Mouse (Mus musculus) gonadal fat pad, adult 2 months (tissue): Measurements from ENCODE around the gene Fmnl2. TPM values are rescaled to one million over a fixed set of nuclear protein-coding genes. Genes with fewer than 3 reads are reported as not detected.

Experiments
- DNase-seq: peaks from one replicate; pipeline ENCODE4 v3.0.0-alpha.2; 2012; ENCODE audit warnings: low read depth
- polyA plus RNA-seq: library from polyadenylated mRNA; depleted of rRNA; stranded (reverse); fragments of >200 nt; gene quantifications from 2 replicates; pipeline ENCODE4 v1.2.3, GENCODE M21; 2012

Fmnl2 gene
- polyA plus RNA-seq, 1 experiment: 3.0 TPM

DNA sequence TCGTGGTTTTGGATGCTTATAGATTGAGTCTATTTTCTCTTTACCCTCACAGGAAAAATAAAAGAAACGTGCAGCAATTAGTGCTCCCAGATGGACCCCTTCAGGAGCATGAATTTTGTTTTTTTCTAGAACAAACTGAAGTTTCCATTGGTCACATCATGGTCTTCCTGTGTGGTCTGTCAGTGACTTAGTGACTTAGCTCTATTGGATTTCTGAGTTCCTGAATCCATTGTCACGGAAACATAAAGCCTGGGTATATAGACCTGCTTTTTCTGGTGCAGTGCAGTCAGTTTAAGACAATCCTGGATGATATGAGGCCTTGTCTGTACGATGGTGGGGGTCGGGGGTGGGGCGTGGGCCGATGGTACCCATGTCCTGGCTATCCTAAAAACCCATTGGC, 7.0 kb downstream of the Fmnl2 start:
- no peak for DNase-seq

DNA sequence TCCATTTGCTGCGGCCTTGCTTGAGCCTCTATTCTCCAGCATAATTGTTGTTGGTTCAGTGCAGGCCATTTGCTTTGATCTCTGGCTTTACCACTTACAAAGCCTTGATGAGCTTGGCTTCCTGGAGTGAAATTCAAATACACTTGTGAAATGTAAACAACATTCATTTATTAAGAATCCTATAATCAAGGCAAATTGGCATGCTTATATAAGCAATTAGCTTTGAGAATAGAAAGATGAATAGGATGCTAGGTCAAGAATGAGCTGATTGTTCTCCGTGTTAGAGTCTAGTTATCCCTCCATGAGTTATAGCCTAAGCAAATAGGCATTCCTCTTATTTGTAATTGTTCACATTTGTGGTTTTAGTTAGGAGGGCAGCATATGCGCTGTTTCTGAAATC, 8.5 kb downstream of the Fmnl2 start:
- no peak for DNase-seq

DNA sequence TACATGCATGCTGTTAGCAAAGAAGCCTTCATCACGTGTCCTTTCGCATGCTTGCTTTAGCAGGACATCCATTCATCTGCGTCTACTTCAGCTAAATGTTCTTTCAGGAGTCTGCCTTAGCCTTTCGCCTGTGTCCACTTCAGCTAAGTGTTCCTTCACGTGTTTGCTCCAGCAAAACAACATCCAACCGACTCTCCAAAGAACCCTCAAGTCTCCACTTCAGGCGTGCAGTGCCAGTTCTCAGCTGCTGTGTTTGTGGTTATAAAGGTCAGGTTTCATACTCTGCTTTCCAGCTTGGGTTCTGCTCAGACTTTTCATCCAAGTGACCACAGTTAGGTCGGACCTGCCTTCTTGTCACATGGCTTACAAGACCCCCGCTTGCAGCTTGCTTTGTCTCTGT, 10.1 kb downstream of the Fmnl2 start:
- no peak for DNase-seq

DNA sequence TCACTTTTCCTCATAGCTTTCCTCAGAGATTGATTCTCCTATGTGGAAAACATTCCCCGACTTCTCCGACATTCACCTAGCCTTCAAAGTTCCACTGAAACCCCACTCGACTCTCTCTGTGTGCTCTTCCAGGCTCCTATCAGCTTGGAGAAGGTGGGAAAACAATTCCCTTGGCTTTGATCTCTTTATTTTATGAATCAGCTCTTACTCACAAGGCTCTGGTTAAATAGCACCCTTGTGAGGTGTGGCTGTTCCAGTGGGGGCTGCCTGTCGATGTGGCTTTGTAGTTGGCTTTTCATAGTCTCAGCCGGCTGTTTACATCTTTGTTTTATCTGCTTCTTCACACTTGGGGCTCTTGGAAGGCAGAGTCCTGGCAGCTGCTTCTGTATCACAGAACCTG, 10.5 kb downstream of the Fmnl2 start:
- DNase-seq: no peak

DNA sequence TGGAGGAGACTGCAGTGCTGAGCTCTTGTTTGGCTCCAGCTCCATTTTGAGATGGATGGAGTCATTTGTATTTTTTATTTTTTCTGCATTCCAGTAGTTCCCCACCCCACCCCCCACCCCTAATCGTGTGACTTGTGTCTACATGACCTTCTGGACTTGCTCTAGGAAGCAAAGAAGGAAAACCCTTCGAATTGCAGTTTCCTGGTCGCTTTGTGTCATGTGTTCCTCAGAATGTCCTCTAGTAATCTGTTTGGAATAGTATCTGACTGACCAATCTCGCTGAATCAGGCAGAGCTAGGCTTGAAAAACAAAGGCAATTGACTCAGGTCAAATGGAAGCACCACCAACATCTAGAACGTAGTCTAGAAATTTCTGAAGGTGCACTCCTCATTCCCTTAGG, 15.0 kb downstream of the Fmnl2 start:
- DNase-seq: no peak

DNA sequence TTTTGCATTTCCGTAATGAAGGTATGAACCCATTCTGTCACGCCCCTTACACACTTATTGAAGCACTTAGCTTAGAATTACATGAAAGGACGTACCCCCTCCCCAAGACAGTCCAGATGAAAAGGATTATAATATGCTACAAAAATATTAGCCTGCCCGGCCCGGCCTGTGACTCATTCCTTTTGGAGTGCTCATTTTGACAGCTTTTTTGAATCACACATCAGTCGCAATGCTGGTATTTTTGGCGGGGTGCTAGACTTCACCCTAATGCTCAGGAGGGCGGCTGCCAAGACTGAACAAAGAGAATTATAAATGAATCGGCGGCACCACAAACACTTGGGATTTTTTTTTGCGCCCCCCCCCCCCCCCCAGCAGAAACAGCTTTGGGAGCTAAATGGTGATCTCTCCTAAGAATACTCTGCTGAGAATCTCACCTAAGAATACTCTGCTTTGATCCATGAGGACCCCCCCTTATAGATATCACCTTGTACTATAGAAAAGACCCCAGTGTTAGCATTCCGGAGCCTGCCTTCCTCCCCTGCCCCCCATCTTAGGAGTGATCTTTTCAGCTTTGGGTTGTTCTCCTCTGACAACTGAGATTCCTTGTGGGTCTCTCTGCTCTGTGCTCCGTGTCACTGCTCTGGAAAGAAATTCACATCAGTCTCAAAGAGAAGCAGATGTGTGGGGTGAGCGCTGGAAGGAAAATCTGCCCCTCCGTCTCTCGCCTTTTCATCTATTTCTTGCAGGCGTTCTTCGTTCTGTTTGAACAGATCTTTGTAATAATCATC, 15.8 kb downstream of the Fmnl2 start:
- no peak for DNase-seq

DNA sequence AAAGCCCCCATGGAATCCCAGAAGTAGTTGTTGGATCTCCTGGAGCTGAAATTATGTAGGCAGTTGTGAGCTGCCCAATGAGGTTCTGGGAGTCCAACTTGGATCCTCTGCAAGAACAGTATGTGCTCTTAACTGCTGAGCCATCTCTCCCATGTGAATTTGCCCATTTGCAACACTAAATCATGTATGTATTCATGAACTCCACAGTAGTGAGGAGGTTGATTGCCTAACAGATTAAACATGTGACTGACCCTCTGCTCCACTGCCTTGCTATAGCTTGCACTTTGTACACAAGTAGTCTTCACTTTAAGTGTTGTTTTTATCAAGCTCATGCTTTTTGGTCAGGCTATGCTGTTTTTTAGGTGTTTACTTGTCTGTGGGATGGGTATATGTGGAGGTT, 17.1 kb downstream of the Fmnl2 start:
- no peak for DNase-seq

DNA sequence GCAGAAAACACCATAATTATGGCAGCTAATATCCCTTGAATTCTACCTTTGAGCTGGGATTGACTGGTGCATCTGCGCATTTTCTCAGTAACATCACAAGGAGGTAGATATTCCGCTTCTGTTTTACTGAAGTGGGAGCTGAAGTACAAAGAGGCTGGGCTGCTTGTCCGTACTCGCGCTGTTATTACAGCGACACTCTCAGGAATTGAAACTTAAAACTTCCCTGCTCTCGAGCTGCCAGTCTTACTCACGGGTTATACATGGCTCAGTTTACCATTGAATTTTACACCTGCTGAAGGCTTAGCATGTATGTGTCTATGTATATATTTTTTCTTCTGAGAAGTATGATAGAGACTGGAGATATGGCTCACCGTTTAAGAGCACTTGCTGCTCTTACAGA, 18.1 kb downstream of the Fmnl2 start:
- no peak for DNase-seq

DNA sequence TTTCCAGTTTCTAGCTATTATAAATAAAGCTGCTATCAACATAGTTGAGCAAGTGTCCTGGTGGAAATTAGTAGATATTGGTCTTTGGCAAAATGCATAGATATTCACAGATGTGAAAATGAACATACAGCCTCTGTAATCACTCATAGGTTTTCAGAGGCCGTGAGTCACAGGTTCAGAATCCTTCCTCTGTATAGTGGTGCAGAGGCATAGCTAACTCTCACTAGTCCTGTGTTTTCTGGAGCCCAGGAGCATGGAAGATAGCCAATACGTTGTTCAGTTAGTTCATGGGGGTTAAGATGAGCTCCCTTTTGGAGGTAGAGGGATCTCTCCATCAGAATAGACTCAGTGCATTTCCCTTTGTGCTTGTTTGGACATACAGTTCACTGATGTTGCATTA, 25.7 kb downstream of the Fmnl2 start:
- no peak for DNase-seq

DNA sequence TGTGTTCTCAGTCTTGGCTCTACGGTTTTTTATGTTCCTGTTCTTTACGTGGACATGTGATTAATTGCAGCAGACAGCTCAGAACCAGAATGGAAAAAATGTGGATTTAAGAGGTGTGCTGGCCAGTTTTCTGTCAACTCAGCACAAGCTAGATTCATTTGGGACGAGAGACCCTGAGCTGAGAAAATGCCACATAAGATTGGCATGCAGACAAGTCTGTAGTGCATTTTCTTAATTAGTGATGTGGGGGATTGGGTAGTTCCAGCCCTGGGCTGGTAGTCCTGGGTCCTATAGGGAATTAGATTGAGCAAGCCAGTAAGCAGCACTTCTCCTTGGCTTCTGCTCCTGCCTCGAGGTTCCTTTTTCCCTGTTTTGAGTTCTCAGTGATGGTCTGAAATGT, 26.4 kb downstream of the Fmnl2 start:
- no peak for DNase-seq

DNA sequence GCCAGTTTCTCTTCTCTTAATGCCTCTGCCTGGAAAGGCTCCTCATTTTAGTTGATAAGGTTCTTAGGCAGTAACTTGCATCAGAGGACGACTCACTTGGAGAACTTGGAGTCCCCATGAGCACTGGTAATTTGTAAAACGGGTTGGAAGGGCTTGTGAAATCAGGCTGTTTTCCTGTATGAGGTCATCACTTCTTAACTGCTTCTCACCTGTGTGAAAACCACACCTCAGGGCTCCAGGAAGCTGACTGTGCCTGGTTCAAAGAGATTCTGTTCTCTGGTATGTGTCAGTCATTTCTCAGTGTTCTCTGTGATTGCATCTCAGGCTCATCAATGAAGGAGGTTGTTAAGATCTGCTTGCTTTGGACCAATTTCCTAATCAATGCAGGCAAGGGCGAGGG, 27.4 kb downstream of the Fmnl2 start:
- DNase-seq: peak; percentile 64

DNA sequence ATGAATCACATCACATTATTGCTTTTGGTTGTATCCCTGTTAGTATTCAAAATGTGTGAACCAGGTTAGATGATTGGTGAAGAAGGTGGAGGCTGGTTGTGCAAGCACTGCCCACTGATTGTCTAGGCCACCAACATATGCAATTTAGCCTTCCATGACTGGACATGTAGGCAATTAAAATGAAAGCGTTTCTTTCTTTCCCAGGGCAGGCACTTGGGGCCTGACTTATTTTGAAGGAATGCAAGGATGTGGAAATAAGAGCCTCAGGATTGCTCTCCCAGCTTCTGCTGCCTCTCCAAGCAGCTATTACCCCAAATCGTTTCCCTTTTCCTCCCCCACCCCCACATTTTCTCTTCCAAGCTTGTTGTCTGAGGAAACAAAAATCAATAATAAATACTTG, 29.6 kb downstream of the Fmnl2 start:
- no peak for DNase-seq

DNA sequence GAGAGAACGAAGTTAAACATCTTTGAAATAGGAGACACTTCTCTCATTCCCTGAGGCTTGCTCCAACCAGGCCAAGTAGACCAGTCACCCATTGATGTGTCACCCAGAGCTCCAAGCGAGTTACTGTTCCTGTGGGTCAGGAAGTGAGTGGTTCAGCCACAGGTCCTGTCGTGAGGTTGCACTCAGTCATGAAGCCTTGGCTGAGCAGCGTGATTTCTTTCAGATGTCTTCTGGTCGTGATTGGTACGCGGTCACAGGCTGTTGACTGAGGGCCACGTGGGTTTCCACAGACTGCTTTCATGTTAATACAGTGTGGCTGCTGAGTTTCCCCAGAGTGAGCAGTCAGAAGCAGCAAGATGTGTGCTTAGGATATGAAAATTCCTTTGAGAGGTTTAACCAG, 33.5 kb downstream of the Fmnl2 start:
- DNase-seq: no peak

DNA sequence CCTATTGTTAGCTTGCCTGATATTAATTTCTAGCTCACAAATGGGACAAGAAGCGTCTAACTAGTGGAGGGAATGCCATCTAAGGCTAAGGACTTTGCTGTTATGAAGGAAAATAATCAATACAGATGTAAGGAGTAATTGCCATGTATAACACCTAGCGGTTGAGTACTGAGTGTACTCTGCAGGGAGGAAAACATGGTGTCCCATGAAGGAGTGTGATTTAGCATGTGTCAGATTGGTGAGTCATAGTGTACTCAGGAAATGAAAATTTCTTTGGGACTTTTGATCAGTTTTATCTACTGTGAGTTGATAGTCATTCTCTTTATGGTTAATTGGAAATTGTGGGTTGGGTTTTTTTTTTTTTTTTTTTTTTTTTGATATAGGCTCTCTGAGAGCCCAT, 34.1 kb downstream of the Fmnl2 start:
- no peak for DNase-seq

DNA sequence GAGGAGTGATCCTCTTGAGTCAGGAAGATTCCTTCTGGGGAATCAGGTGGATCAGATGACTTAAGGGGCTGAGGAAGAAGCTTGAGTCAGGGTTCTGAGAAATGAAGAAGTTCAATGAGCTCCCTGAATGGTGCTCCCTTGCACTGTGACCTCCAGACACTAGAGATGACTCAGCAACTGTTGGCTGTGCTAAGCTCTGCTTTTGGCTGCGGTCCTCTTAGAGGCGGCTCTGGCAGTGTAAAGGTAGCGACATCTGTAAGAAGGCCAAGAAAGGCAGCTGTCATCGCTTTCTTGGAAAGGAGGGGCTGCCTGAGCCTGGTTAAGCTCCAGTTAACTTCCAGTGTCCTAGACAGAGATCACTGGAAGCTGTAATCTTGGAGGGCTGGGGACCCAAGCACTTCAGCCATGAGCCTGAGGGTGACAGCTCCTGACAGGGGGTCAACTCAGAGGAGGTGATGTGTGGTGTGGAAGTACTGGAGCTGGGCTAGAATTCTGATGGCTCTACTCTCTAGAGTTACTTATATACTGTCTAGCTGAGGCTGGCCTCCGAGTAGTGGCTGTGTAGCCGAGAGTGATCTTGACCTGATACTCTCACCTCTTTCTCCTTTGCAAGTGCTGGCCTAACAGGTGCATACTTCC, 37.4 kb downstream of the Fmnl2 start:
- DNase-seq: no peak

DNA sequence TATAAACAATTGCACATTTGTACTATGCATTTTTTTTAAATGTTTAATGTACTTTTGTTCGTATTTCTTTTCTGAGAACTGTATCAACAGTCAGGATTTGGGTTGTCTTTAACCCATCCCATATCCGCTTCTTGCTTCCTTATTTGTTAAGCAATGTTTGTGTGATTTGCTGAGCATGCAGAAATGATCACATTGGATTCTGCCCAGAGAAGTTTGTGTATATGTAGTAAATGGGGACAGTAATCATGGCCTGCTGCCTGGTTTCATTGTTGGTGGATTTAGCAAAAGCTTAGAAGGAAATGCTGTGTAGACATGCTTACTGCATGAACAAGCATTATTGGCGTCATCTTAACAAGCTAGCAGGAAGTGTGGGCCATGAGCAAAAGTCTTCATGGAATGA, 39.3 kb downstream of the Fmnl2 start:
- DNase-seq: no peak

DNA sequence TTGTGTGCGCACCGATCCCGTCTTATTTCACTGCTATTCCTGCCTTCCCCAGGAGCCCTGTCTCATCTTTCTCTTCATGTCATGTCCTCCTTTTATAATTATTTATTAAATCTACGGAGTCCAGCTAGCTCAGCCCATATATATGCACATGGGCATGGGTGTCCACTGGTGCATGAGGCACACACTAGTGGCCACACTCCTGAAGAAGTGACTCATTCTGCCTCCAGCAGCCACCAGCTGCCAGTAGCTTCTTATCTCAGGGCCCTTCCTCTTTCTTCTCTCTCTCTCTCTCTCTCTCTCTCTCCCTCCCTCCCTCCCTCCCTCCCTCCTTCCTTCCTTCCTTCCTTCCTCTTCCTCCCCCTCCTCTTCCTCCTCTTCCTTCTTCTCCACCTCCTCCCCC, 43.1 kb downstream of the Fmnl2 start:
- DNase-seq: no peak

DNA sequence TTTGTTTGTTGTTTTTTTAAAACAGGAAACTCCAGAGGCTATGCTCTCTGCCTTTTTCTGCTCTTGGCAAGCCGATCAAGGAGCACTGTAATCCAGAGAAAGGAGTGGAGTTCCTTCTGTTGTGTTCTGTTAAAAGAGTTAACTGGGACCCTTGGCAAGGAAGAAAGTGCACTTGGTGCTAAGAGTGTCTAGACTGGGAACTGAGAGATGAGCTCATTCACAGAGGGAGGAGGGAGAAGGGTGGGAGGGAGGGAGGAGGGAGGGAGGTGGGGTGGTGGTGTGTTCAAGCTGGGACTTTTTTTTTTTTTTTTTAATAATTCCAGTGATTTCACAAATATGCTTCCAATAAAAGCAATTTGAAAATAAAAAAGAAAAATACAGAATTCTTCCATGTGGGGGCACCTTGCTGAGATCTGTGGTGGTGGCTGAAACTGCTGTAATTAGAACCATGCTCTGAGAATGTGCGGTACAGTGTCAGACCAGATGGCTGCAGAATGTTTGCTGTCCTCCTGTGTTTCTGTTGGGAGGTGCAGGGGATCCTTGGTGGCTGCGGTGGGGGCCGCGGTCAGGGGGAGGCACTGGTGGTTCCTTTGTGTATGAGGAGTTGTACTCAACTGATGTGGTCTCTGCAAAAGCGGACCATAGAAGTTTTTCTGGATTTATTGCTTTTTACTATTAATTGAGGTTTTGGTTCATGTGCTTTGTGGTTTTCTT, 43.8 kb downstream of the Fmnl2 start:
- DNase-seq: no peak

DNA sequence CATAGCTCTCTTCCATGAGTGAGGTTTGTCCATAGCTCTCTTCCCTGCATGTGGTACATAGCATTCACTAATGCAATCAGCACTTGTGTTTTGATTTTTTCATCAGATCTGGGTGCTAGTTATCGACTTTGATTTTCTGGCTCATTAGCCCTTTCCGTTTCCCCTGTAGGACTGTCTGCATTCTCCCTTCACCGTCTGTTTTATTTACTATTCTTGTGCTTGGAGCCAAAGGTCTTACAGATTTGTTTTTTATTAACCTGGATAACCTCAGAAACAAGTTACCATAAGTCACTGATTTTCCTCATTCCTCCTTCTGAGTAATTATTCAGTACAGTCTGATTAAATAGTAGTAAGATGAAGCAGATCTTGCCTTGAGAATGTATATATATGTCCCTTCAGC, 44.8 kb downstream of the Fmnl2 start:
- DNase-seq: no peak

DNA sequence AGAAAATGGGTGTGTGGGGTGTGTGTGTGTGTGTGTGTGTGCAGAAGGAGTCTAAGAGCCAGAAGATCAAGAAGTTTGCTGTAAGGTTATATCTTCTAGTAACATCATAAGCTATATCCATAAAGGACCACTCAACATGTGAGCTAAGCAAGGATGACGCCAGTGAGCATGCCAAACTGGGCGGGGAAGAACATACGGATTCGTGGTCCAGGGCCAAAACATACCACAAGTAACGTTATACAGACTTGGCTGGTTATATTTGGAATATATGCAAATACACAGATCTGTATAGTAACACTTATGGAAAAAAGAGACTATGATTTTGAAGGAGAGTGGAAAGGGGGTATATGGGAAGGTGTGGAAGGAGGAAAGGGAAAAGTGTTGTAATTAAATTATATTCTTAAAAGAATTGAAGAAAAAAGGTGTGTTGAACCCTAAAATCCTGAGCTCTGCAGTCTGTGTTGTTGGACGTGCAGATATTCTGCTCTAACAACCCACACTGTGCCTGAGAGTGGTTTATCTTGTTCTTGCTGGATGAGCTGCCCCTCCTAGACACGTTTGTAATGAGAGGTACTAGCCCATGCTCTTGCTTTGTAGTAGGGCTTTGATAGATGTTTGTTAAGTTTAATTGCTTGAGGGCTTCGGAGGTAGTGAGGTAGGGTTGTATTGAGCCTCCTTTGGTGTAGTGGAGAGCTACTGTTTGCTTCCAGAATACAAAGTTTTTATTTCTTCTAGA, 45.7 kb downstream of the Fmnl2 start:
- DNase-seq: no peak

DNA sequence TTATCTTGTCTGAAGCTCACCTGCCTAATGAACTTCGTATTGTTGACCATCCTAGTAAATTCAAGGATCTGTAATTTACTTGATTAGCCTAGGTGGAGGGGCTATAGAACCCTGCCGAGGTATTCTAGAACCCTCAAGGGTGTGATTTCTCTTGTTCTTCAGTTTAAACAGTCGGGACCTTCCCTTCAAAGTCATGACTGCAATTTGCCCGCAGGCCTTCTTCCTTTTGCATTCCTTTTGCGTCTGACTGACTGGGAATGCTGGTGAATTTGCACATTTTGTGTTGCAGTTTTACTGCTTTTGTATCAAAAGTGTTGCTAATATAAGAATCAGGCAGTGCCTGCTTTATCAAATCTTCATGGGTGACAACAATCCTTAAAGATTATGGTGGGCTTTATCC, 46.9 kb downstream of the Fmnl2 start:
- DNase-seq: no peak

DNA sequence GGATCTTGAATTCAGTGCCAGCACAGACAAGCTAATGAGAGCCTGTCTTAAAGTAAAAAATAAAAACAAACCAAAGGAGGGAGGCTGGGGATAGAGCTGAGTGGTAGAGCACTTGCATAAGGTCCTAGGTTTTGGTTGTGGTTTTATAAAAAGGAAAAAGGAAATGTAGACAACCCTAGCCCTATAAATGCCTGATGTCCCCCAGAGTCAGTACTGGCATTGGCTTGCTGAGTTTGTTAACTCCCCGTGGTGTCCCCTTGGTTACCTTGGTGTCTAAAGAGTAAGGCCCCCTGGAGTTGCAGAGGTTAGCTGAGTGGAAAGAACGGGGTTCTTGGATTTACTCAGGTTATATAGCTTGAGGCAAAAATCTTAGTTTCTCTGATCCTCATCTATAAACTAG, 55.7 kb downstream of the Fmnl2 start:
- no peak for DNase-seq

DNA sequence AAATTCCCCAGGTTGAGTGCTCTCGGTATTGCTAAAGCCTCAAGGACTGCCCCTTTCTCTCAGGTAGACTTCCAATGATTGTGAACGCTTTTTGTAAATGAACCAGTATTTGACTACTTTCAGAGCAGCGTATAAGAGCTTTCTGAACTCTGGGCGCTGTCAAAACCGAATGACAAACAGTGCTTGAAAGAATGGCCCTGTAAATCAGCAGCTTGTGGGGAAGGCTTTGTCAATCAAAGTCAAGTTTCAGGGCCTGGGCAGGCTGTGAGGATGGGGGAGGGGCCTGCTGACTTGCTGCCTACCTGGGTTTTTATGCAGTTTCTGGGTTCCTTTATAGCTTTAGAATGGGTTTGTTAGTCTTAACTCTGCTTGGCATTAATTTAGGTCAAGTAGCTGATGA, 56.1 kb downstream of the Fmnl2 start:
- no peak for DNase-seq
